Mouse (Mus musculus) retina, postnatal 1 day (tissue): ENCODE measurements around the gene Lgr6.

ENCODE experiments used
- DNase-seq: peaks from one replicate; pipeline ENCODE4 v3.0.0-alpha.2; 2012

Gene Lgr6

GRCm38 (mm10) chr1:134947590-134947989 is 157.5 kb downstream of the Lgr6 start:
- DNase-seq = no peak

- no peak for DNase-seq
Observed at GRCm38 (mm10) chr1:134942898-134943297, 162.2 kb downstream of the Lgr6 start.

GRCm38 (mm10) chr1:134940863-134941262 is 164.2 kb downstream of the Lgr6 start:
- no peak for DNase-seq

- DNase-seq = no peak
Observed at GRCm38 (mm10) chr1:134938233-134938632, 166.8 kb downstream of the Lgr6 start.

- DNase-seq = no peak
Observed at GRCm38 (mm10) chr1:134936335-134936734, 168.7 kb downstream of the Lgr6 start.
